Mouse (Mus musculus) layer of hippocampus, adult 9-11 months (tissue): ENCODE measurements around the gene Lrrc36.
A peak's percentile ranks its signal among the peaks of the same experiment; 100 is the strongest.

ENCODE experiments used
- DNase-seq: peaks from one replicate; pipeline ENCODE4 v3.0.0; 2022

Lrrc36 gene

GRCm38 (mm10) chr8:105468002-105468720 is 54.8 kb downstream of the Lrrc36 start:
- DNase-seq: no peak

- peak; percentile 71 for DNase-seq
These were observed 55.8 kb downstream of the Lrrc36 start for GRCm38 (mm10) chr8:105469041-105469695.

GRCm38 (mm10) chr8:105469816-105470215 is 56.4 kb downstream of the Lrrc36 start:
- no peak for DNase-seq

GRCm38 (mm10) chr8:105470262-105470661 is 56.9 kb downstream of the Lrrc36 start:
- DNase-seq: no peak

- no peak for DNase-seq
These were observed 57.4 kb downstream of the Lrrc36 start for GRCm38 (mm10) chr8:105470681-105471313.

- peak; percentile 91 for DNase-seq
These were observed 58.1 kb downstream of the Lrrc36 start, which contains the start of gene Tppp3 for GRCm38 (mm10) chr8:105471314-105472015. Tppp3 (minus strand) TSS chr8:105471526.

- DNase-seq: no peak
These were observed 59.1 kb downstream of the Lrrc36 start for GRCm38 (mm10) chr8:105472414-105472932.

- DNase-seq: no peak
These were observed 59.6 kb downstream of the Lrrc36 start for GRCm38 (mm10) chr8:105472983-105473382.

GRCm38 (mm10) chr8:105473816-105474606 is 60.6 kb downstream of the Lrrc36 start:
- no peak for DNase-seq

GRCm38 (mm10) chr8:105474680-105475079 is 61.3 kb downstream of the Lrrc36 start:
- no peak for DNase-seq

GRCm38 (mm10) chr8:105475254-105475653 is 61.9 kb downstream of the Lrrc36 start:
- DNase-seq: no peak

GRCm38 (mm10) chr8:105475742-105476141 is 62.4 kb downstream of the Lrrc36 start:
- DNase-seq: no peak

- no peak for DNase-seq
These were observed 62.8 kb downstream of the Lrrc36 start for GRCm38 (mm10) chr8:105476161-105476560.

GRCm38 (mm10) chr8:105476628-105477413 is 63.5 kb downstream of the Lrrc36 start:
- no peak for DNase-seq

GRCm38 (mm10) chr8:105477792-105478191 is 64.4 kb downstream of the Lrrc36 start:
- no peak for DNase-seq

GRCm38 (mm10) chr8:105481013-105481412 is 67.6 kb downstream of the Lrrc36 start:
- no peak for DNase-seq

GRCm38 (mm10) chr8:105481453-105481852 is 68.1 kb downstream of the Lrrc36 start:
- no peak for DNase-seq

GRCm38 (mm10) chr8:105482123-105482522 is 68.8 kb downstream of the Lrrc36 start:
- no peak for DNase-seq

GRCm38 (mm10) chr8:105483212-105484029 is 70.0 kb downstream of the Lrrc36 start:
- no peak for DNase-seq

- no peak for DNase-seq
These were observed 70.6 kb downstream of the Lrrc36 start for GRCm38 (mm10) chr8:105484030-105484368.

- DNase-seq: no peak
These were observed 71.0 kb downstream of the Lrrc36 start for GRCm38 (mm10) chr8:105484392-105484791.
